Mouse (Mus musculus) lung, postnatal 0 days (tissue): ENCODE measurements at regions not wholly inside any gene's neighbourhood (a gene's known extent, or its start where the extent isn't known, plus 50 kb on each side); places are given as distances from the start of the nearest gene placed in this dataset.

Source experiments
- CTCF ChIP-seq: IDR thresholded peaks from 2 replicates; pipeline ENCODE4 v1.5.1; 2016; ENCODE audit warnings: antibody characterized with exemption, mild to moderate bottlenecking
- EP300 ChIP-seq: IDR thresholded peaks from 2 replicates; pipeline ENCODE4 v1.6.1; 2016; ENCODE audit warnings: antibody characterized with exemption, mild to moderate bottlenecking, control low read depth

GRCm38 (mm10) chr3:34956183-34956582 is 306.0 kb downstream of the Sox2 start:
- no peak for TF ChIP-seq EP300
- no peak for TF ChIP-seq CTCF
